Mouse (Mus musculus): ENCODE measurements around the gene Ttc28.

DNA sequence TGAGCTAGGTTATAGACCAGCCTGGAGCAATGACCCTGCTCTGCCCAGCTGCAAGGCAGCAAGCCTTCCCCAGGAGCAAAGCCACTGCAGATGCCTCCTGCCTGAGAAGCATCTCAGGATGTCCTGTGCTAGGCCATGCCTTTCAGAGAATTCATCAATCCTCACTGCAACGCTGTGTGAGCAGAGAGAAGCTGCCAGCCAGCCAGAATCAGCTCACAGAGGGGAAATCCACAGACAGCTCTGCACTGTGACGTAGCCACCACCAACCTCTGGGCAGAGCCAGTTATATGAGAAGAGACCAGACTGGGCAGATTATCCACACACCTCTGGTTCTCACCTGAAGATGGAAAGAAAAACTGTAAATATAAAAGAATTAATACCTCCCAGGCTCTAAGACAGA lies 315.2 kb downstream of the Ttc28 start:
- TF ChIP-seq CTCF (IDR thresholded peaks at IDR 0.05; ENCODE audit: low read depth) (no peak), EP300 (optimal IDR thresholded peaks at IDR 0.05) (no peak)

Measured in stomach, postnatal 0 days (tissue).